Mouse (Mus musculus): ENCODE measurements at regions not wholly inside any gene's neighbourhood (a gene's known extent, or its start where the extent isn't known, plus 50 kb on each side); places are given as distances from the start of the nearest gene placed in this dataset.

GRCm38 (mm10) chr1:144055476-144056213 is 51.7 kb upstream of the Rgs2 start:
- ATAC-seq (ENCODE audit: insufficient read depth, low read depth) (peak; percentile 95), DNase-seq (ENCODE audit: low spot score) (peak; percentile 92)
- no peaks in the 10 kb centered on the region for H3K4me1 ChIP-seq (ENCODE audit: control insufficient read depth, insufficient read depth)
- H3K36me3 ChIP-seq (replicated peaks; ENCODE audit: control insufficient read depth, insufficient read depth, low read length) = no peaks in the 10 kb centered on the region
- no peak overlapping the region for H3K4me3 ChIP-seq (ENCODE audit: low read depth, low read length)
- no peak for TF ChIP-seq CTCF (IDR thresholded peaks at IDR 0.05; ENCODE audit: low read depth)
- peak; percentile 21; the same call in 1 of the 2 replicates for TF ChIP-seq EP300 (IDR thresholded peaks at IDR 0.05; ENCODE audit: low read depth)
- H3K27me3 ChIP-seq (ENCODE audit: control insufficient read depth, insufficient read depth, low read length) = no peaks in the 10 kb centered on the region
- peak overlapping the region; percentile 85 for H3K27ac ChIP-seq (ENCODE audit: low read depth)
- WGBS = 32% methylated on average over 13 of the region's 13 CpGs
- H3K4me2 ChIP-seq (ENCODE audit: low read depth, low read length) = peak overlapping the region; percentile 27
- no peaks in the 10 kb centered on the region for H3K9me3 ChIP-seq (replicated peaks; ENCODE audit: control insufficient read depth, low read length)
- no peak overlapping the region for H3K9ac ChIP-seq (replicated peaks; ENCODE audit: low read depth, low read length)

All from heart, postnatal 0 days (tissue).